Mouse (Mus musculus): ENCODE data around the gene Zbed5. TPM values are rescaled to one million over a fixed set of nuclear protein-coding genes. Genes with fewer than 3 reads are reported as not detected.

Zbed5 gene
- total and polyA plus RNA-seq, 3 experiments: 4.5 to 6.4 (median 4.9) TPM

GRCm38 (mm10) chr5:129940281-129940680, 44.8 kb downstream of the Zbed5 start:
- Histone ChIP-seq H3K4me1 (ENCODE audit: control insufficient read depth in 1 of 2, insufficient read depth in 2 of 2) (peaks cover 0 to 10% of the 10 kb centered on the region in 2 experiments; a peak in 2 of 4 replicates), H3K79me2 (replicated peaks; ENCODE audit: control insufficient read depth, extremely low read depth, insufficient read depth, poor library complexity, severe bottlenecking) (peaks cover 13% of the 10 kb centered on the region), H3K27ac (ENCODE audit: insufficient read depth, low read depth) (no peak overlapping the region), H3K36me3 (replicated peaks in 1 of 2; ENCODE audit: control insufficient read depth in 1 of 2, insufficient read depth in 1 of 2, low read length in 1 of 2) (peaks cover 3 to 8% of the 10 kb centered on the region in 2 experiments), H3K9me3 (replicated peaks; ENCODE audit: low read length) (no peaks in the 10 kb centered on the region), H3K4me2 (ENCODE audit: insufficient read depth, low read depth, poor library complexity, severe bottlenecking) (peak overlapping the region; percentile 97), H3K9ac (ENCODE audit: insufficient read depth, low read depth) (no peak overlapping the region), H3K27me3 (replicated peaks) (no peaks in the 10 kb centered on the region), H3K4me3 (replicated peaks in 1 of 3; ENCODE audit: low read depth in 2 of 3, low read length in 2 of 3, poor library complexity in 1 of 3) (no peak overlapping the region)
- DNase-seq (ENCODE audit: extremely low read depth): no peak
- in situ Hi-C loops (cut with MboI; ENCODE audit: low pct_ligation_motif_present, low pct_unique_long_range_greater_than_20kb, low sequenced_read_pairs): no loop called here
- TF ChIP-seq RAD21 (IDR thresholded peaks at IDR 0.05; ENCODE audit: low read depth, low read length) (no peak), KAT2A (IDR thresholded peaks at IDR 0.05; ENCODE audit: insufficient replicate concordance, low read length) (no peak), USF1 (IDR thresholded peaks at IDR 0.05; ENCODE audit: low read depth, low read length) (no peak), CHD2 (IDR thresholded peaks at IDR 0.05; ENCODE audit: low read length) (no peak), MXI1 (IDR thresholded peaks at IDR 0.05; ENCODE audit: low read depth, low read length) (no peak), ELF1 (IDR thresholded peaks at IDR 0.05; ENCODE audit: low read depth, low read length) (no peak), ETS1 (conservative IDR thresholded peaks at IDR 0.05; ENCODE audit: low read depth, low read length) (no peak)
- dilution Hi-C loops (cut with MboI; ENCODE audit: extremely low pct_ligation_motif_present, extremely low pct_unique_long_range_greater_than_20kb, low sequenced_read_pairs): no loop called here

- Histone ChIP-seq H3K9ac (ENCODE audit: insufficient read depth, low read depth) (peak overlapping the region; percentile 46; the same call in 1 of the 2 replicates), H3K27ac (ENCODE audit: insufficient read depth, low read depth) (no peak overlapping the region), H3K4me1 (ENCODE audit: control insufficient read depth in 1 of 2, insufficient read depth in 2 of 2) (peaks cover 0 to 15% of the 10 kb centered on the region in 2 experiments; a peak in 2 of 4 replicates), H3K9me3 (replicated peaks; ENCODE audit: low read length) (no peaks in the 10 kb centered on the region), H3K36me3 (replicated peaks in 1 of 2; ENCODE audit: control insufficient read depth in 1 of 2, insufficient read depth in 1 of 2, low read length in 1 of 2) (peaks cover 4 to 12% of the 10 kb centered on the region in 2 experiments), H3K79me2 (replicated peaks; ENCODE audit: control insufficient read depth, extremely low read depth, insufficient read depth, poor library complexity, severe bottlenecking) (peaks cover 13% of the 10 kb centered on the region), H3K27me3 (replicated peaks) (no peaks in the 10 kb centered on the region), H3K4me2 (ENCODE audit: insufficient read depth, low read depth, poor library complexity, severe bottlenecking) (peak overlapping the region; percentile 97), H3K4me3 (replicated peaks in 1 of 3; ENCODE audit: low read depth in 2 of 3, low read length in 2 of 3, poor library complexity in 1 of 3) (peak overlapping the region; percentile 52 to 82 (median 59))
- TF ChIP-seq BHLHE40 (IDR thresholded peaks at IDR 0.05; ENCODE audit: low read depth, low read length): peak; percentile 33; the same call in 1 of the 2 replicates
- TF ChIP-seq RCOR1 (conservative IDR thresholded peaks at IDR 0.05; ENCODE audit: low read depth, low read length): no peak
- peak; percentile 56 for TF ChIP-seq MXI1 (IDR thresholded peaks at IDR 0.05; ENCODE audit: low read depth, low read length)
- DNase-seq (ENCODE audit: extremely low read depth): no peak
- dilution Hi-C loops (cut with MboI; ENCODE audit: extremely low pct_ligation_motif_present, extremely low pct_unique_long_range_greater_than_20kb, low sequenced_read_pairs): no loop called here
- in situ Hi-C loops (cut with MboI; ENCODE audit: low pct_ligation_motif_present, low pct_unique_long_range_greater_than_20kb, low sequenced_read_pairs): no loop called here
Observed at GRCm38 (mm10) chr5:129940736-129941494, 45.4 kb downstream of the Zbed5 start.

DNA sequence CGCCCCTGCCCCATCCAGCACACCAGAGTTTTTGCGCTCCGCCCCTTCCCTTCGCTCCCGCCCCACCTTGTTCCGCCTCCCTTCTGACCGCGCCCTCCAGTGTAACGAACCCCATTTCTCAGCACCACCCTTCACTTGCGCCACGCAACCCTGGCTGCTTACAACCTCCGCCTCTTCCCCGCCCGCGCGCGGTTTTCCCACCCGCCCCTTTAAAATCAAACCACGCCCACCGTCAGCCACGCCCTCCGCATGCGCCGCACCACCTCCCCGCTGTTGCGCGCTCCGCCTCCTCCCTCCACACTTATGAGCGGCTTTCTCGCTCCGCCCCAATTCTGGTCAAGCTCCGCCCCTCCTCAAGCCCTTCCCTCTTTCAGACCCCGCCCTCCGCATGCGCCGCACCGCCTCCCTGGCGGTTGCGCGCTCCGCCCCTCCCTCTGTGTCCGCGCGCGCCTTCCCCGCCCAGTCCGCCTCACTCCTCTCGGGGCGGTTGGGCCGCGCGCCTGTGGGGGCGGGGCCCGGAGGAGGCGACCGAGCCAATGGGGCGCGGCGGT, 46.0 kb downstream of the Zbed5 start, which contains the start of gene Vkorc1l1:
Gene Vkorc1l1 (plus strand): TSS at position 476 of the 551 bp plus-strand sequence.
- Histone ChIP-seq H3K79me2 (replicated peaks; ENCODE audit: control insufficient read depth, extremely low read depth, insufficient read depth, poor library complexity, severe bottlenecking) (peaks cover 13% of the 10 kb centered on the region), H3K4me2 (ENCODE audit: insufficient read depth, low read depth, poor library complexity, severe bottlenecking) (peak within 1 kb of the TSS; percentile 97), H3K9ac (ENCODE audit: insufficient read depth, low read depth) (peak within 1 kb of the TSS; percentile 90), H3K36me3 (replicated peaks in 1 of 2; ENCODE audit: control insufficient read depth in 1 of 2, insufficient read depth in 1 of 2, low read length in 1 of 2) (peaks cover 4 to 12% of the 10 kb centered on the region in 2 experiments), H3K27me3 (replicated peaks) (no peaks in the 10 kb centered on the region), H3K4me1 (ENCODE audit: control insufficient read depth in 1 of 2, insufficient read depth in 2 of 2) (peaks cover 0 to 15% of the 10 kb centered on the region in 2 experiments; a peak in 2 of 4 replicates), H3K4me3 (replicated peaks in 1 of 3; ENCODE audit: low read depth in 2 of 3, low read length in 2 of 3, poor library complexity in 1 of 3) (peak within 1 kb of the TSS; percentile 86 to 98 (median 88)), H3K27ac (ENCODE audit: insufficient read depth, low read depth) (no peak within 1 kb of the TSS), H3K9me3 (replicated peaks; ENCODE audit: low read length) (no peaks in the 10 kb centered on the region)
- dilution Hi-C loops (cut with MboI; ENCODE audit: extremely low pct_ligation_motif_present, extremely low pct_unique_long_range_greater_than_20kb, low sequenced_read_pairs): no loop called here
- TF ChIP-seq MAZ (IDR thresholded peaks at IDR 0.05; ENCODE audit: low read depth, low read length): peak; percentile 86
- TF ChIP-seq ELF1 (IDR thresholded peaks at IDR 0.05; ENCODE audit: low read depth, low read length): peak; percentile 40; the same call in 1 of the 2 replicates
- 0 out of 2 replicates have a peak, but pooled peaks have one; percentile 11 for TF ChIP-seq MAX (IDR thresholded peaks at IDR 0.05; ENCODE audit: low read length)
- peak; percentile 81 for TF ChIP-seq TBP (conservative IDR thresholded peaks at IDR 0.05; ENCODE audit: low read depth, low read length)
- TF ChIP-seq NRF1 (IDR thresholded peaks at IDR 0.05; ENCODE audit: low read depth, low read length): peak; percentile 92
- peak; percentile 32; the same call in 1 of the 2 replicates for TF ChIP-seq HCFC1 (IDR thresholded peaks at IDR 0.05; ENCODE audit: low read depth, low read length)
- no peak for TF ChIP-seq POLR2A (IDR thresholded peaks at IDR 0.05; ENCODE audit: low read depth, low read length)
- TF ChIP-seq MEF2A (IDR thresholded peaks at IDR 0.05; ENCODE audit: borderline replicate concordance, low read depth, low read length): no peak
- DNase-seq (ENCODE audit: extremely low read depth): peak; percentile 97
- in situ Hi-C loops (cut with MboI; ENCODE audit: low pct_ligation_motif_present, low pct_unique_long_range_greater_than_20kb, low sequenced_read_pairs): no loop called here

Measured in CH12.LX (cell line).